Mouse (Mus musculus) brain, embryonic 14.5 days (tissue): ENCODE measurements around the gene Fam19a3. TPM values are rescaled to one million over a fixed set of nuclear protein-coding genes. Genes with fewer than 3 reads are reported as not detected.

Experiments used
- DNase-seq: peaks from one replicate; pipeline ENCODE4 v3.0.0-alpha.2; 2011; ENCODE audit warnings: low read depth
- CTCF ChIP-seq: fragments of 200-500 bp; IDR thresholded peaks from 2 replicates; pipeline ENCODE4 v1.5.1; 2012; ENCODE audit warnings: inconsistent platforms, mild to moderate bottlenecking, moderate library complexity, borderline replicate concordance; ENCODE audit not compliant: insufficient read depth, insufficient read length; ENCODE audit errors: extremely low read depth
- POLR2A ChIP-seq: fragments of 200-500 bp; IDR thresholded peaks from 2 replicates; pipeline ENCODE4 v1.6.1; 2012; ENCODE audit warnings: mild to moderate bottlenecking, inconsistent platforms, borderline replicate concordance; ENCODE audit not compliant: poor library complexity, insufficient read depth, insufficient read length, severe bottlenecking; ENCODE audit errors: extremely low read depth
- polyA plus RNA-seq: library from polyadenylated mRNA; depleted of rRNA; stranded (reverse); fragments of >200 nt; gene quantifications from 2 replicates; pipeline ENCODE4 v1.2.3, GENCODE M21; 2012

Fam19a3 gene
- polyA plus RNA-seq, 1 experiment, result 0.12 TPM

DNA sequence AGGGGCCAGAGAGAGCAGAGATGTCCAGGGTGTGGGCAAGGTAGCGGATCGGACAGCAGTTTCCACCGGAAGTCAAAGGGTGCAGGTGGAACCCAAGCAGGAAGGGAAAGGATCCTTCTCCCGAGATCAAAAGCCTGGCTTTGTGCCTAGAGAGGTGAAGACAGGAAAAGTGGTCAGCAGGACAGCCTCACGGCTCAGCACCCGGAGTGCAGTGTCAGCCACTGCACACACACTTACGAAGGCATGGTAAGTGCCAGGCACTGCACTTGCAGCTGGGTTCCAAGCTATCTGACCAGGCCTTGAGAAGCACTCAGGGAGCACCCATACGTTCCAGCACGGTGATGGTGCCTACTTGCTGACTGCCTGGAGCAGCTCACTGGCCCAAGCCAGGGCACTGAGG, 23.9 kb upstream of the Fam19a3 start:
- DNase-seq, result no peak
- no peak for TF ChIP-seq POLR2A
- TF ChIP-seq CTCF, result no peak

DNA sequence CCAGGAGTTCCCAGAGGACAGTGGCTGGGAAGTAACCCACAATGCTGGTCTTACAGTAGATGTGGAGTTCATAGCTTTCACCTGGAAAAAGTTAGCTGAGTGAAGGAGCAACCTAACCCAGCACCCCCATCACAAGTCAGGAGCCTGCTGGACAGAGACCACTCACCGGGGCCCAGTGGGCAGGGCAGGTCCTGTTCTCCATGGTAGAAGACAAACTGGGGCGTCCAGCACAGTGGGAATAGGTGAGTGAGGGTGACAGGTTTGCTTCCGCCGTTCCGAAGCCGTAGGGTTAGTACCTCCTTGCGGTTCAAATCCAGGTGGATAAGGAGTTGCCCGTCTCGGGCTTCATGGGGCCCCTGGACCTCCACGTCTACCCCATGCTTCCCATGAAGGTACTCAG, 22.7 kb upstream of the Fam19a3 start:
- no peak for DNase-seq
- TF ChIP-seq POLR2A, result no peak
- TF ChIP-seq CTCF, result no peak

DNA sequence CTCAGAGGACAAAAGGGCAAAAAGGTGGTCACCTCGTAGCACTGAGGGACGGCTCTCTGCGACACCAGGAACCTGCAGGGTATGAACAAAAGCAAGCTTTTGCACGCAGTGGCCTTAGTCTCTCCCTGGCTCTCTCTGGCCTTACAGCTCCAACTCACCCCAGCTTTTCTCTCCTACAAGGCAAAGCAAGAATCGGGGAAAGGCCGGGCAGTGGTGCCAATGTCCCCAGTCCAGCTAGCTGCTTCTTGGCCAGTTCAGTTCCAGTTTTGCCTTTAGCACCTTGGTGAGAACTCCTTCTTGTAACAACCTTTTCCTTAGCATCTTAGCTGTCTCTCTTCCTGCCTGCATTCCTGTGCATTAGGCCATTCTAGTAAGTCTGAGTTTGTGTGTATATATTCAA, 19.8 kb upstream of the Fam19a3 start:
- TF ChIP-seq CTCF (no peak), POLR2A (no peak)
- no peak for DNase-seq

DNA sequence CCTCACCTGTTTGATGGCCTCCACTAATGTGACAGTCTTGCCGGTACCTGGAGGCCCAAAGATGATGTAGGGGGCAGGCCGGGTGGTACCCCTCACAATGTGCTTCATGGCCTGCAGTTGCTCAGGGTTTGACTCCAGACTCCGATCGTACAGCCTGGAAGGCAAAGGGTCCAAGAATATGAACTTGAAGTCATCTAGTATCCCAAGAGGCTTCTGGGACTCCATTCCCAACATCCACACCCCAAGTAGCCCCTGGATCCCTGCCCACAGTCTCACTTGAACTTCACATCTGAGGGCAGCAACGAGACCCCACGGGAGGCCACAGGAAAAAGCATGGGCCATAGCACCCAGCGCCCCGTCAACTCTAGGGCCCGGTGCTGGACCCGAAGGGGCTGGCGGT, 19.0 kb upstream of the Fam19a3 start:
- TF ChIP-seq CTCF (no peak), POLR2A (no peak)

DNA sequence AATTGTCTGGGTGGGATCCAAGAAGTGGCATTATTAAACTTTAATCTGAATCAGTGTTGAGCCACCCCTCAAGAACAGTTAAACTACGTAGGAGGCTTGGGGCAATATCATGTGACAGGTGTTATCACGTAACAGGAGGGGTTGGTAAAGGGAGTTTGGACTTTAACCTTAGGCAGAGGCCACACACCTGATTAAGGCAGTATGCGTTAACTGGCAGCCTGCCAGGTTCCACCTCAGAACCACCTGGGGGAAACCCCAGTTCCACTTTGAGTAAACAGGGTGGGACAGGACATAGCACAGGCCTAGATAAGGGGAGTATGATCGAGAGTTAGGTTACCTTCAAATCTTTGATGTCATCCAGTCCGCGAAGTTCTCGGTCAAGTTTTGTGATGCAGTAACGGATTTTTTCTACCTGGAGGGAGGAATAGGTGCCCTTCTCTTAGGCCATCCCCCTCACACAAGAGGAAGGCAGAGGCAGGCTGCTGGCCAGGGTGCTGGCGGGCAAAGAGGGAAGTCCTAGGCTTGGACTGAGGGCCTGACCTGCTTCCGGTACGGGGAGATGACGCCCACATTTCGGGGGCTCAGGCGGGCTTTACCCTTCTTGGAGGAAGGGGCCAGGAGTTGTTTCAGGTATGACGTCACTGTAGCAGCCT, 14.9 kb upstream of the Fam19a3 start:
- no peak for DNase-seq
- TF ChIP-seq POLR2A (no peak), CTCF (no peak)

More for the DNA sequence above, 19.0 kb upstream of the Fam19a3 start:
- DNase-seq, result no peak

DNA sequence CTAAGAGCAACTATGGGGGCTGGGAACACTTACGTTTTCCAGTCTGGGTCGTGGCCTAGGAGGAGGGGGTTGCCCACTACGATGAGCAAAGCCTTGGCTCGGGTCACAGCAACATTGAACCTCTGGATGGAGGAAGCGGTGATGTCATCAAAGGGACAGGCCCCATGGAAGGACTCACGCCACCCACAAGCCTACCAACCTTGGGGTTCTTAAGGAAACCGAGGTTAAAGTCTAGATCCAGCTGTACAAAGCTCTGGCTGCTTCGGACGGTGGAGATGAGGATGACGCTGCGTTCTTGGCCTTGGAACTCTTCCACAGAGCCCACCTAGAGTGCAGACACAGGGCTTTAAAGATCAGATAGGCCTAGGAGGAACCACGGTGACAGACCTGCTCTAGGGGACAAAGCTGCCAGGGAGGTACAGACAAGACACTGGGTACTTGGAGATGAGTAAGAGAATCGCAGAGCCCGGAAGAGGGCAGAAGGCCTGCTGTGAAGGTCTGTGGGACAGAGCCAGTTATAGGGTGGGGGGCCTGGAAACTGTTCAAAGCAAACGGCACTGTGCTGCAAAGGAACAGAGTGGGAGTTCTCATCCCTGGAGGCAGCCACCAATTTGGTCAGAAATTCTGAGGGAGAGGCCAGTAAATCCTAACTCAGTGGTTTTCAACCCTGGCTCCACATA, 14.2 kb upstream of the Fam19a3 start:
- DNase-seq, result no peak
- TF ChIP-seq CTCF (no peak), POLR2A (no peak)

DNA sequence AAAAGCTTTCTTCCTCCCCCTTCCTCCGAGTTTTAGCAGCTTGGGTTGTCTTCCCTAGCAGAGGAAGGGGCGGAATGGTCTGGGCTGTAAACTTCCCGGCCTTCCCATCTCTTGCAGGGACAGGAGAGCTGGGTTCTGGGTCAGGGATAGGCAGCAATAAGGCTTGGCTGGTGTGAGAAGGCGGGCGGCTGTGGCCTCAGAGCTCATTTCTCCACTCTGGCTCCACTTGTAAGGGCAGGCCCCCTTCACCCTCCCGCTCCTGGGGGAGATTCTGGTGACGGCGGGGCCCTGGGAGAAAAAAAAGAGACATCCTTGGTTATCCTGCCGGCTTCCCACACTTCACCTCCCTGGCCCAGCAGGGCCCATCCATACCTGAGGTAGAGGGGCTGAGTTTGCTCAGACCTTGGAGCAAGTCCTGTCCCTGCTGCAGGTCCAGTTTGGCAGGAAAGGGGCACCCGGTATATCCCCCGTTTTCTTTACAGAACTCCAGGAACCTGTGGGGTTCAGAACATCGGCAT, 13.4 kb upstream of the Fam19a3 start:
- TF ChIP-seq CTCF (no peak), POLR2A (no peak)
- no peak for DNase-seq

DNA sequence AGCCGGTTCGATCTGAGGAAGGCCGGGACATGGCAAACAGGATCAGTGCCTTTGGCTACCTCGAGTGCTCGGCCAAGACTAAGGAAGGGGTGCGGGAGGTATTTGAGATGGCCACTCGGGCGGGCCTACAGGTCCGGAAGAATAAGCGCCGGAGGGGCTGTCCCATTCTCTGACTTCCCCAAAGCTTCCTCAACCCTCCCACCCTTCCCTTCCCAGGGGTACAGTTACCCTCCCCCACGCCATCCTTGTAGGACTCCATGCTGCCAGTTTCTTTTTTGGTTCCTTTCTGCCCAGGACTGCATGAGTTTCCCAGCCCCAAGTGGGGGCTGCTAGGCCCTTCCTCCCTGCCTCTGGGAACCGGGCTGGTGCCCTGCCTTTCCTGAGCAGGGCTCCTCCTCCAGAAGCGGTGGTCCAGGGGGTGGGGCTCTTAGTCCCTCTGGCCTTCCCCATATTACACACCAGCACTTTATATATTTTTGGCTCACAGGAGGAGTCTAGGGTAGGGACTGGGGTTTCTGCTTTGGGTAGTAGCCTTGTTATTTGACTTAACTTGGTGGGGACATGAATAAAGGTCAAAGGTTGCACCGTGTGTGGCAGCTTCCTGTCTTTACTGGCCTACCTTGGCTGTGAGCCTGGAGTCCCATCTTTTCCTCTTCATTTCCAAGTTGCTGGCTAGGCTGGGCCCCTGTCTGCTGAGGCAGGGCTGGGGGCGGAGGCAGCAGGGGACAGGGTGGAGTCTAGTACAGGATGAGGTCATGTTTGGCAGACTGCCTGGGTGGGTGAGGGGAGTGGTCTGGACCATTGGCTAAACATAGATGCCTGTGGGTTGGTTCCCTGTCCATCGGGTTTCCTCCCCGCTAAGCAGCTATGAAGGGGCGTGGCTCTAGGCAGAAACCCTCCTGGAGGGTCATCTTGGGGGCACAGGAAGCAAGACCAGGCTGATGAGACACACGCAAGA, 12.5 kb upstream of the Fam19a3 start:
- peak; percentile 95 for DNase-seq
- TF ChIP-seq POLR2A (no peak), CTCF (no peak)

DNA sequence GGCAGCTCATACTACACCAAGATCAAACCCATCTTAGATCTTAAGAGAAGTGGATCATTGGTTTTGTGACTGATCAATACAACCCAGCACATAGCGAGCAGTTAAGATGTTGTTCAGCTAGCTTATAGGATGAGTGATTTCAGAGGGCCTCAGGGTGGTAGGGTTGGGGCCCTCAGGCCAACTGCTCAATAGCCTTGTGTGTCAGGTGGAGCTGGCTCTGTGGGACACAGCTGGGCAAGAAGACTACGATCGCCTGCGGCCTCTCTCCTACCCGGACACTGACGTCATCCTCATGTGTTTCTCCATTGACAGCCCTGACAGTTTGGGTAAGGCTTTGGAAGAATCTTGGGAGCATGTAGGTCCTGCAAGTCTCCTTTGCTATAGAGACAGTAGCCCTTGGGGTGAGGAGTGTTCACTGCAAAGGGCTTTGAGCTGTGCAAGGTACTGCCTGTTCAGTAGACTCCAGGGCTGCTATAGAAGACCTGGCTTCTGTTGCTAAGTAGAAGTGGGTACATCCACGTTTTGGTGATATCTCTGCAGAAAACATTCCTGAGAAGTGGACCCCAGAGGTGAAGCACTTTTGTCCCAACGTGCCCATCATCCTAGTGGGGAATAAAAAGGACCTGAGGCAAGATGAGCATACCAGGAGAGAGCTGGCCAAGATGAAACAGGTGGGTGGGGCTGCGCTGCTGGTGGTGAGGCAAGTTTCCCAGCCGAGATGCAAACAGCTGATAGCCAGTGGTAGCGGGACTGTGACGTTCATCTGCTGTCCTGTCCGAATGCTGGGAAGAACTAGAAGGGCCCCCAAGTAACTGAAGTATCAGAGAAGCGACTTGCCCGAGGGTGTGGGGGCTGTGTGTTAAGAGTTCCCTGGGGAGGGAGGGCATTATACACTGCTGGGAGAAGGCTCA, 11.0 kb upstream of the Fam19a3 start:
- TF ChIP-seq CTCF, result no peak
- no peak for TF ChIP-seq POLR2A
- no peak for DNase-seq

DNA sequence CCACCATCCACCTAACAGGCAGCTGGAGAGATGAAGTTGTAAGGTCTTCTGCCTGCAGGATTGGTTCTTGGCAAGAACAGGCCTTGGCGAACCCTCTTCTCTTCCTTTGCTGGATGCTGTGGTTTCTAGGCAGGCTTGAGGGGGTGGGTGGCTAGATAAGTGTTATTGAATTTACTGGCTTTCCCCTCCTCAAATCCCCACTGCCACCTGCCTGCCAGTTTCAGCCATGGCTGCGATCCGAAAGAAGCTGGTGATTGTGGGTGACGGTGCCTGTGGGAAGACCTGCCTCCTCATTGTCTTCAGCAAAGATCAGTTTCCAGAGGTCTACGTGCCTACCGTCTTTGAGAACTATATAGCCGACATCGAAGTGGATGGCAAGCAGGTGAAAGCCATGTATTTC, 10.0 kb upstream of the Fam19a3 start:
- no peak for DNase-seq
- no peak for TF ChIP-seq POLR2A
- no peak for TF ChIP-seq CTCF

DNA sequence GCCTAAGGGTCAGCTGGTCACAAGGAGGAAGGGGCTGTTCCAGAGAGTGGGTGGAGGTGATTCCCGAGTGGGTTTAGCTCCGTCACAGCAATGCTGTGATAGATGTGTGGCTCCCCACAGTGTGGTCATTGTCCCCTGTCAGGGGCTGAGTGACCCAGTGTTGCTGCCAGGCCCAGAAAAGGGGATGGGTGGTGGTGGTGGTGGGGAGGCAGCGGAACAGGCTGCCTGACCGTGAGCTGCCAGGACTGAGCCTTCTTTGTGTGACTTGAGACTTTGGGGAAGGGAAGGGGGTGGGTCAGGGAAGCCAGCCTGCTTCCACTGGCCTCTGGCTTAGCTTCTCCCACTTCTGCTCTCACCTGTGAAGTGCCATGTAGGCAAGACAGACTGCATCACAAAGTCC, 9.4 kb upstream of the Fam19a3 start:
- DNase-seq, result no peak
- no peak for TF ChIP-seq POLR2A
- no peak for TF ChIP-seq CTCF

DNA sequence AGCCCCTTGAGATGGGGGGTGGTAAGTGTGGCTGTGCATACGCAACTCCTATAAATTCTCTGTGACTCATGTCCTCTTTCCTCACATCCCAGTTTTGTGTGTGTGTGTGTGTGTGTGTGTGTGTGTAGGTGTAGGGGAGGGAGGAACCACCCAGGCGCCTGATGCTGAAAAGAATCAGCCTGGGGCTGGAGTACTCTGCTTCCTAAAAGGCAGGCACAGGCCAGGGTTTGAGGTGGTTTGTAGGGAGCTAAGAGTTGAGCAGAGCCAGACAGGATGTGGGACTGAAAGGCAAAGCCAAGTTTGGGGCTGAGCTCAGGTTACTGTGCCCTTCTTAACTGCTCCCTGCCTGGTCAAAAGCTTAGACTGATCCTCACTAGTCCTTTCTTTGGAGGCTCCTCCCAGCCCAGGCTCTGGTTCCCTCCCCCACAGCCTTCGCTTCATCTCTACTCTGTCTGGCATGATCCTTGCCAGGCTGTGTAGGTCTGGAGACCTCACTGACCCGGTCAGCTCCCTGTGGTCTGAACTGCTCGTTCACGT, 8.8 kb upstream of the Fam19a3 start:
- no peak for DNase-seq
- TF ChIP-seq CTCF (no peak), POLR2A (no peak)
